Mouse (Mus musculus): ENCODE results near the gene Klf7.

GRCm38 (mm10) chr1:64119851-64120250, 2.2 kb downstream of the Klf7 start:
- no peak for TF ChIP-seq POLR2A (IDR thresholded peaks at IDR 0.05; ENCODE audit: borderline replicate concordance, low read depth, low read length)
- TF ChIP-seq CTCF (IDR thresholded peaks at IDR 0.05; ENCODE audit: low read depth, low read length): no peak

Measured in bone marrow macrophage, adult 2 months (primary cell).